Mouse (Mus musculus) liver, embryonic 13.5 days (tissue): ENCODE measurements around the gene Mthfd2. TPM values are rescaled to one million over a fixed set of nuclear protein-coding genes. Genes with fewer than 3 reads are reported as not detected.
A peak's percentile ranks its signal among the peaks of the same experiment; 100 is the strongest.

ENCODE experiments used
- ATAC-seq: fragments of 200-750 bp; cut with Nextera tagmentation; 2 replicates; pipeline ENCODE4 v1.8.0; 2017; ENCODE audit warnings: low read depth, mild to moderate bottlenecking, moderate number of reproducible peaks, moderate library complexity
- DNase-seq: peaks from one replicate; pipeline ENCODE4 v3.0.0; 2022
- H3K27ac ChIP-seq: fragments of 300-500 bp; sonication (generic); 2 replicates; pipeline ENCODE4 v1.5.1; 2015; ENCODE audit warnings: moderate library complexity, mild to moderate bottlenecking, inconsistent platforms
- H3K27me3 ChIP-seq: fragments of 300-500 bp; sonication (generic); 2 replicates; pipeline ENCODE4 v1.6.1; 2015; ENCODE audit warnings: mild to moderate bottlenecking, inconsistent platforms
- H3K36me3 ChIP-seq: fragments of 300-500 bp; sonication (generic); 2 replicates; pipeline ENCODE4 v1.6.1; 2015; ENCODE audit warnings: mild to moderate bottlenecking, inconsistent platforms
- H3K4me1 ChIP-seq: fragments of 300-500 bp; sonication (generic); replicated peaks from 2 replicates; pipeline ENCODE4 v1.6.1; 2015; ENCODE audit warnings: inconsistent platforms
- H3K4me2 ChIP-seq: fragments of 300-500 bp; sonication (generic); 2 replicates; pipeline ENCODE4 v1.6.1; 2015; ENCODE audit warnings: inconsistent platforms, mild to moderate bottlenecking, moderate library complexity
- H3K4me3 ChIP-seq: fragments of 300-500 bp; sonication (generic); replicated peaks from 2 replicates; pipeline ENCODE4 v1.5.1; 2015; ENCODE audit warnings: mild to moderate bottlenecking, inconsistent platforms
- H3K9ac ChIP-seq: fragments of 300-500 bp; sonication (generic); 2 replicates; pipeline ENCODE4 v1.6.1; 2015; ENCODE audit warnings: mild to moderate bottlenecking, inconsistent platforms
- H3K9me3 ChIP-seq: fragments of 300-500 bp; sonication (generic); replicated peaks from 2 replicates; pipeline ENCODE4 v1.6.1; 2016; ENCODE audit warnings: inconsistent platforms
- WGBS: fragments of 180-500 bp; shearing (Covaris S2); methylation state at CpG from one replicate; pipeline ENCODE4 v1.1.7; 2015; ENCODE audit not compliant: insufficient replicate concordance; 5-methylcytosine and 5-hydroxymethylcytosine counted together
- polyA plus RNA-seq: library from polyadenylated mRNA; unstranded; fragments of >200 nt; fragmentation: Nextera tagmentation; extraction: Ambion mirVana; gene quantifications from 2 replicates; pipeline ENCODE4 v1.2.1, GENCODE M21; 2015

Mthfd2 gene
- polyA plus RNA-seq, 1 experiment from 2014 or later = 90.3 TPM

- Histone ChIP-seq H3K9me3 (no peaks in the 10 kb centered on the region), H3K27ac (no peak overlapping the region), H3K36me3 (0 out of 2 replicates have a peak, but pooled peaks cover 4% of the 10 kb centered on the region), H3K4me1 (peaks cover 5% of the 10 kb centered on the region; the same call in 1 of the 2 replicates), H3K27me3 (peaks cover 29% of the 10 kb centered on the region; the same call in 1 of the 2 replicates), H3K4me2 (no peak overlapping the region), H3K9ac (no peak overlapping the region), H3K4me3 (no peak overlapping the region)
- WGBS = 58% methylated on average over 4 of the region's 4 CpGs
- no peak for ATAC-seq
- no peak for DNase-seq
These were observed 58.1 kb downstream of the Mthfd2 start for GRCm38 (mm10) chr6:83267616-83268015.

- Histone ChIP-seq H3K9me3 (no peaks in the 10 kb centered on the region), H3K36me3 (0 out of 2 replicates have a peak, but pooled peaks cover 4% of the 10 kb centered on the region), H3K9ac (no peak overlapping the region), H3K27me3 (peaks cover 18% of the 10 kb centered on the region; the same call in 1 of the 2 replicates), H3K27ac (no peak overlapping the region), H3K4me2 (no peak overlapping the region), H3K4me1 (peaks cover 5% of the 10 kb centered on the region; the same call in 1 of the 2 replicates), H3K4me3 (no peak overlapping the region)
- DNase-seq (no peak), ATAC-seq (no peak)
- 81% methylated on average over 4 of the region's 4 CpGs for WGBS
These were observed 60.1 kb downstream of the Mthfd2 start for GRCm38 (mm10) chr6:83265653-83266052.

- ATAC-seq (no peak), DNase-seq (peak; percentile 22)
- peaks cover 5% of the 10 kb centered on the region; the same call in 1 of the 2 replicates for H3K4me1 ChIP-seq
- no peaks in the 10 kb centered on the region for H3K9me3 ChIP-seq
- H3K9ac ChIP-seq = no peak overlapping the region
- H3K27me3 ChIP-seq = peaks cover 19% of the 10 kb centered on the region; the same call in 1 of the 2 replicates
- H3K36me3 ChIP-seq = 0 out of 2 replicates have a peak, but pooled peaks cover 4% of the 10 kb centered on the region
- H3K4me3 ChIP-seq = no peak overlapping the region
- H3K27ac ChIP-seq = no peak overlapping the region
- no peak overlapping the region for H3K4me2 ChIP-seq
These were observed 60.5 kb downstream of the Mthfd2 start for GRCm38 (mm10) chr6:83265253-83265652.

- ATAC-seq = no peak
These were observed 61.2 kb downstream of the Mthfd2 start for GRCm38 (mm10) chr6:83264516-83264915.

More at GRCm38 (mm10) chr6:83264516-83264915, 61.2 kb downstream of the Mthfd2 start:
- WGBS = 52% methylated on average over 1 of the region's 1 CpGs
- no peak overlapping the region for H3K4me2 ChIP-seq
- H3K9me3 ChIP-seq = no peaks in the 10 kb centered on the region
- DNase-seq = no peak
- no peak overlapping the region for H3K9ac ChIP-seq
- no peak overlapping the region for H3K27ac ChIP-seq
- H3K4me3 ChIP-seq = no peak overlapping the region
- 0 out of 2 replicates have a peak, but pooled peaks cover 4% of the 10 kb centered on the region for H3K36me3 ChIP-seq
- peaks cover 5% of the 10 kb centered on the region; the same call in 1 of the 2 replicates for H3K4me1 ChIP-seq
- H3K27me3 ChIP-seq = peaks cover 20% of the 10 kb centered on the region; the same call in 1 of the 2 replicates

Other genes with a start within 250 kb of the Mthfd2 start
- gene Pcgf1, start 248.0 kb downstream of the Mthfd2 start, polyA plus RNA-seq = 19.3 and 21.2 TPM in 2 replicates
- gene Lbx2, start 239.5 kb downstream of the Mthfd2 start, polyA plus RNA-seq = 0.24 and 0.38 TPM in 2 replicates
- gene Ccdc142, start 224.3 kb downstream of the Mthfd2 start, polyA plus RNA-seq = 0.94 and 1.1 TPM in 2 replicates
- 1.1 and 1.3 TPM in 2 replicates for gene Gm42688, start 224.3 kb downstream of the Mthfd2 start, polyA plus RNA-seq
- gene Mrpl53, start 216.9 kb downstream of the Mthfd2 start, polyA plus RNA-seq = 94.5 and 99.8 TPM in 2 replicates
- 44.9 and 46.7 TPM in 2 replicates for gene Mogs, start 210.4 kb downstream of the Mthfd2 start, polyA plus RNA-seq
- gene Wbp1, start 204.3 kb downstream of the Mthfd2 start, polyA plus RNA-seq = 30.4 and 32.3 TPM in 2 replicates
- 6.3 and 7.2 TPM in 2 replicates for gene Ino80b, start 200.5 kb downstream of the Mthfd2 start, polyA plus RNA-seq
- 10.1 and 11.7 TPM in 2 replicates for gene Rtkn, start 190.4 kb downstream of the Mthfd2 start, polyA plus RNA-seq
- gene Wdr54, start 169.5 kb downstream of the Mthfd2 start, polyA plus RNA-seq = 0.60 and 0.67 TPM in 2 replicates
- 0.15 and 0.20 TPM in 2 replicates for gene 1700003E16Rik, start 169.5 kb downstream of the Mthfd2 start, polyA plus RNA-seq
- 28.0 and 30.7 TPM in 2 replicates for gene Dctn1, start 160.0 kb downstream of the Mthfd2 start, polyA plus RNA-seq
- gene Slc4a5, start 106.1 kb downstream of the Mthfd2 start, polyA plus RNA-seq = 0.86 and 0.89 TPM in 2 replicates
- 36.9 and 46.5 TPM in 2 replicates for gene Mob1a, start 108 bp upstream of the Mthfd2 start, polyA plus RNA-seq
- gene Bola3, start 23.2 kb upstream of the Mthfd2 start, polyA plus RNA-seq = 329 and 343 TPM in 2 replicates
- 10.4 and 13.3 TPM in 2 replicates for gene Tet3, start 133.2 kb upstream of the Mthfd2 start, polyA plus RNA-seq
- gene Dguok, start 181.1 kb upstream of the Mthfd2 start, polyA plus RNA-seq = 25.3 and 29.1 TPM in 2 replicates
- gene Actg2, start 210.4 kb upstream of the Mthfd2 start, polyA plus RNA-seq = 5.9 and 6.1 TPM in 2 replicates
- 10.8 and 14.1 TPM in 2 replicates for gene Stambp, start 246.8 kb upstream of the Mthfd2 start, polyA plus RNA-seq